Mouse (Mus musculus) neural tube, embryonic 14.5 days (tissue): Measurements from ENCODE around the gene Olfr510. TPM values are rescaled to one million over a fixed set of nuclear protein-coding genes. Genes with fewer than 3 reads are reported as not detected.

ENCODE experiments used
- polyA plus RNA-seq: library from polyadenylated mRNA; unstranded; fragments of >200 nt; fragmentation: Nextera tagmentation; extraction: Ambion mirVana; gene quantifications from 2 replicates; pipeline ENCODE4 v1.2.1, GENCODE M21; 2014

The Olfr510 gene
- polyA plus RNA-seq, 1 experiment from 2014 or later = not detected

Other genes starting within 250 kb of the Olfr510 start
- gene Olfr497, start 246.0 kb upstream of the Olfr510 start, polyA plus RNA-seq = not detected in 2 replicates
- not detected in 2 replicates for gene Olfr498, start 201.1 kb upstream of the Olfr510 start, polyA plus RNA-seq
- gene Olfr502, start 141.4 kb upstream of the Olfr510 start, polyA plus RNA-seq = not detected in 2 replicates
- gene Olfr503, start 121.9 kb upstream of the Olfr510 start, polyA plus RNA-seq = not detected in 2 replicates
- gene Olfr504, start 100.6 kb upstream of the Olfr510 start, polyA plus RNA-seq = not detected in 2 replicates
- not detected in 2 replicates for gene Olfr506, start 55.6 kb upstream of the Olfr510 start, polyA plus RNA-seq
- gene Olfr507, start 44.6 kb upstream of the Olfr510 start, polyA plus RNA-seq = not detected in 2 replicates
- not detected in 2 replicates for gene Olfr508, start 36.4 kb upstream of the Olfr510 start, polyA plus RNA-seq
- gene Olfr509, start 14.5 kb upstream of the Olfr510 start, polyA plus RNA-seq = 0.07 TPM in 1 of 2 replicates, not detected in the other
- not detected in 2 replicates for gene Olfr512, start 46.9 kb downstream of the Olfr510 start, polyA plus RNA-seq
- not detected in 2 replicates for gene Olfr513, start 84.6 kb downstream of the Olfr510 start, polyA plus RNA-seq
- gene Olfr514, start 159.6 kb downstream of the Olfr510 start, polyA plus RNA-seq = not detected in 2 replicates
- gene Olfr516, start 184.1 kb downstream of the Olfr510 start, polyA plus RNA-seq = not detected in 2 replicates
- not detected in 2 replicates for gene Olfr517, start 206.0 kb downstream of the Olfr510 start, polyA plus RNA-seq
- gene Olfr518, start 218.6 kb downstream of the Olfr510 start, polyA plus RNA-seq = not detected in 2 replicates
- gene Olfr519, start 228.0 kb downstream of the Olfr510 start, polyA plus RNA-seq = not detected in 2 replicates